Mouse (Mus musculus) liver, embryonic 14.5 days (tissue): ENCODE data around the gene Fcer1g.

Source experiments
- CTCF ChIP-seq: IDR thresholded peaks from 2 replicates; pipeline ENCODE4 v1.5.1; 2016; ENCODE audit warnings: antibody characterized with exemption, low read depth, control low read depth
- EP300 ChIP-seq: IDR thresholded peaks from 2 replicates; pipeline ENCODE4 v1.6.1; 2016; ENCODE audit warnings: antibody characterized with exemption, low read depth

DNA sequence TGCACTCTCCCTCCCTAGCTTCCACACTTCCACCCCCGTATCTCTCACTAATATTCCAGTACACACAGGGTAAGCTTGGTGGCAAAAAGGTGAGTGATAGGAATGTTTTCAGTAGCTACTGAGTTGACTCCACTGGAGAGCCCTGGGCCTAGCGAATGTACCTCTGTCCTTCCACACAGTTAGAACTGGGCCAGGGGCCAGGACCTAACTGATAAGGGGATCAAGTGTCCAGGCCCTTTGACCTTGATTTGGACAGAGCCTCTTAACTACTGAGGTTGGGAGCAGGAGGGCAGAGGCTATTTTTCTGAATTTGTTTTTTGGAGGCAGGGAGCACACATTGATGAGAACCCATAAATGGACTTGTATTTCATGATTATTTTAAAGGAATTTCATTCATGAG is 10.4 kb downstream of the Fcer1g start:
- no peak for TF ChIP-seq CTCF
- no peak for TF ChIP-seq EP300
